Mouse (Mus musculus) cerebellum, adult 2 months (tissue): ENCODE measurements around the gene Mettl22.

ENCODE experiments used
- CTCF ChIP-seq: fragments of 200-500 bp; IDR thresholded peaks from 2 replicates; pipeline ENCODE4 v1.5.1; 2011; ENCODE audit warnings: low read depth, mild to moderate bottlenecking, control low read depth, low read length, moderate library complexity, borderline replicate concordance; ENCODE audit not compliant: insufficient read depth
- POLR2A ChIP-seq: fragments of 200-500 bp; IDR thresholded peaks from 2 replicates; pipeline ENCODE4 v1.6.1; 2011; ENCODE audit warnings: low read length, control low read depth, borderline replicate concordance; ENCODE audit not compliant: insufficient read depth

DNA sequence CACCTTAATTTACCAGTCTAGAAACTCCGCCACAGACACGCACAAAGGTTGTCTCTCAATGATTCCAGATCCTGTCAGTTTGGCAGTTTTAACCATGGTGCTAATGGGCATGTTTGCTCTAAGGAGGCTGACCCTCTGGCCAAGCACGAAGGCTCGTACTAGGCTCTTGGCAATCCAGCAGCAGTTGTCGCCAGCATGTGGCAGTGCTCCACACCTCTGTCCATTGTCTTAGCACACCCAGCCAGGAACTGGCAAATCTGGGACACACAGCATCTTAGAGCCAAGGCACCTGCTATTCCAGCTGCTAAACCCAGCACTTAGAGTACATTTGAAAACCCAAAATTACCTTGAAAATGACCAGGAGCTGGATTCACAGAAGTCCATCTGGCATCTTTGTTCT, 18.8 kb downstream of the Mettl22 start:
- TF ChIP-seq CTCF (no peak), POLR2A (no peak)
